Mouse (Mus musculus) embryo, embryonic 10.5 days (tissue): ENCODE data around the gene Nrp1.

ENCODE experiments used
- DNase-seq: peaks from one replicate; pipeline ENCODE4 v3.0.0-alpha.2; 2015; ENCODE audit warnings: low spot score

The Nrp1 gene

DNA sequence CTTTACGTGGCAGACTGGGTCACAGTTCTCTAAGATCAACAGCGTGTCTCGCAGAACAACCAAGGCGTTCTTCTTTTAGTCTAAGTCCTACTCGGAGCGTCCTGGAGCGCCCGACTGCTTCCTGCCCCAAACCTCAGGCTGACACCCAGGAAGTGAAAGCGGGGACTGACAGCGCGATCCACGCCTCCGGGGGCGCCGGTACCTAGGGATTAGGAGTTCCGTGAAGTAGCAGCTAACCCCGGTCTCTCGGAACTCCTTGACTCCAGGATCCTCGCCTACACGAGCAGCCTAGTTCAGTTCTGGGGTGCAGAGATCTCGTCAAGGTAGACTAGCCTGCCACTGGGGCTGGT, at the start of gene Nrp1:
Gene Nrp1, plus strand, starts transcription at position 199 of the 350 bp plus-strand sequence.
- no peak for DNase-seq

DNA sequence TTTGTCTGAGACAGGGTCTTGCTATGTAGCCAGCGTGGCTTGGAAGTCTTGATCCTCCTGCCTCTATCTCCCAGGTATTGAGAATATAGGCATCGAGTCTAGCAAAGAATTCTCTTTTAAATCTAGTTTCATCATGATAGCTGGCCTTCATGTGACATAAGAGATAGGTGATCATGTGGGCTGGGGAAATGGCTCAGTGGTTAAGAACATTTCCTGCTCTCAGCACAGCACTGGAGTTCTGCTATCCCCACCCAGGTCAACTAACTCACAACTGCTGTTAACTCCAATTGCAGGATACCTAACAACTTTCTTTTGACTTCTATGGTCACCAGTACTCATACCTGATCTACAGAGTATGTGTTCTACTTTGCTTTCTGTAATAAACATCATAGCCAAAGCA, 37.6 kb upstream of the Nrp1 start:
- DNase-seq = no peak

DNA sequence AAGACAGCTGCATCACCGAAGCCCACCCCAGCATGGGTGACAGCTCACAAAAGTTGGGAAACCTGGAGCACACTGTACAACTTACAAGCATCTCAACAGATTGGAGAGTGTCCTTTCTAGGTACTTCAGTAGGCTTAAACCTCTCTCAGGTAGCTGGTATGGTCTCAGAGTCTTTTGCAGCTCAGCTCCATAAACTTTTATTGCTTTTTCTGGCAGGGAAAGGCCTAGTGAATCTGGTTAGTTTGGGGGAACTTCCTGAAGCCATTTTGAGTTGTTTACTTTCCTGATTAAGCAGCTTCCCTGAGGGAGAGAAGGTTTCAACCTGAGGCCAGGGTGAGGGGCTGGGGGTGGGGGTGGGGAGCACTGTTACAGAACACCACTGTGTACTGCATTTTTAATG, 31.1 kb upstream of the Nrp1 start:
- DNase-seq = no peak

DNA sequence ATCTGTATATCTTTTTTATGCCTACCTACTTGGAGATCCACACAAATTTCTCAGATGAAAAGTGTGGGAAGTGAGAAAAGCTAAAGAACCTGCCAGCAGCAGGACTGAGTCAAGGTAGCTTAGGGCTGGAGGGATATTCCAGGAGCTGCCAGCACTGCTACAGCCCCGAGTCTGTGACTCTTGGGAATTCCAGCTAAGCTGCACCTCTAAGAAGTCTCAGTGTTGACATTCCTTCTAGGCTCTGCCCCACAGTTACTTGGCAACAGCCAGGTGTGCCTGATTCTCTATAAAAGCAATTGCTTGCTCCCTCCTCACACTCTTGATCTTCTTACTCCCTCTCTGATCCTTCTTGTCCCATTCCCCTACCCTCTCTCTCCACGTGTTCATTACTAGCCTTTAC, 30.5 kb upstream of the Nrp1 start:
- DNase-seq = no peak

DNA sequence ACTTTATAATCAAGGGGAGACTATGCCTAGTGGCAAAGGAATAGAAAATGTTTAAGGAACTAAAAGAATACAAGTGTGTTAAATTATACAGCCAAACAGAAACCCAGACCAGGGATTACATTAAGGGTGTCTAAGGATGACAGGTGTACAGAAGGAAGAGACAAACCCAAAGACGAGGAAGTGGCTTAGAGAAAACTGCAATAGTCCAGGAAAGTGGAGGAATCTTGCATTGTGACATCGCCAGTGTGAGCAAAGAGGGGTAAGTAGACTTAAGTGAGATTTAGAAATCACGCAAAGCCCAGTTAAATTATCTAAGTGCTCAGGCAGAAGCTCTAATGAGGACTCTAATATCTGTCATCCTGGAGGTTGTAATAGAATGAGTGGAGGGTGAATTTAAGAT, 28.9 kb upstream of the Nrp1 start:
- DNase-seq = no peak

DNA sequence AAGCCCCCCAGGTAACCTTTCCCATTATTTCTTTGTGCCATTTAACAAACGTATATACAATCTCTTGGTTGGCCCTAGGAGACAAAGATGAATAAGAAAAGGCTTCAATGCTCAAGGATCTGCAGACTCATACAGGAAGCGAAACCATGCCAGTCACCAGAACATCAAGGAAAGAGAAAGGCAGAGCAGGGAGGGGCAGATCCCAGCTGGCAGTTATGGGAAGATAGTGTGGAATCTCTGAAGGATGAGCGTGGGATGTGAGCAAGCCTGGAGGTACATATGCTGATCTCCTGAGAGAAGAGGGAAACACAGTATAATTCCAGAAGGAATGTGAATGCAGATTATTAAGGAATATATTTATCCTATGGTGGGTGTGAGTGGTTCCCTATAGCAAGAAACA, 22.4 kb upstream of the Nrp1 start:
- DNase-seq = no peak

DNA sequence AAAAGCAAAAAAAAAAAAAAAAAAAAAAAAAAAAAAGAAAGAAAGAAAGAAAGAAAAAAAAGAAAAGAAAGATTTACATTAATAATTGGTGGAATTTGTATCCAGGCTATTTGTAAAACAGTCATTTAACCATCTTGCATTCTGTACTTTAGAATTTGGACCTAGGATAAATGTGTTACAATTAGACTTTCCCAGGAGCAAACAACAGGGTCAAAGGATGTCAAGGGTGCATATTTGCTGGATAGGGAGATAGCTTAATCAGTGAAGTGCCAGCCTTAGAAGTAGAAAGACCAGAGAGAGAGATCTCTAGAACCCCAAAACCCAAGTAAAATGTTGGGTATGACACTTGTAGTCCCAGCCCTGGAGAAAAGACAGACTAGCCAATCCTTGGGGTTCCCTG, 19.5 kb upstream of the Nrp1 start:
- DNase-seq = no peak

DNA sequence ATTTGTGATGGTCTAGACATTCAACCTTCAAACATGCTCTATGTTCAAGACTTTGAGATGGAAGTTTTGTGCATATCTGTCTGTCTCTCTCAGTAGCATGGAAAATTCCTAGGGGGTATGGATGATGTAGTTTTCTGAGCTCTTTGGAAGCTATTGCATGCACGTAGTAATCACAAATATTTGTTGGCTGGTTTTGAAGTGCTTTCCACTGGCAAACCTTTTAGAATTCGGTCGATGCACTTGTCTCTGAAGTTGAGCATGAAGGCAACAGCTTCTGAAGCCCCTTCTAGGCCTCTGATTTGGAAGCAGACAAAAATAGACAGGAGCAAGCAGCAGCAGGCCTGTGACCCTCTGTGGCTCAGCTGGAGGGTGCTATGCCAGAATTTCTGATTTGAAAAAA, 18.9 kb upstream of the Nrp1 start:
- DNase-seq = no peak

DNA sequence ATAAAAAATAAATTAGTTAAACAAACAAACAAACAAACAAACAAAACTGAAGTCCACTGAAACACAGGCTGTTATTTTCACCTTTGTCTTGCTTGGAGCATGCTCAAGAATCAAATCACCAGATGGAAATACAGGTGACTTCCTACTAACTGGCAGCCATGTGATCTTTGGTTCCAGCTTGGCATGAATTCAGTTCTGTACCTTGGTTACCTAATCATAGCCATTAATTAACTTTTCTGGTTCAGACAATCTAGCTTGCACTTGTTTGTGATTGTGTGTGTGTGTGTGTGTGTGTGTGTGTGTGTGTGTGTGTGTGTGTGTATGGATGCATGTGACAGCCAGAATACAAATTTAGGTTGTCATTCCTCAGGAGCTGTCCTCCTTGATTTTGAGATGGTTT, 8.0 kb upstream of the Nrp1 start:
- DNase-seq = no peak

DNA sequence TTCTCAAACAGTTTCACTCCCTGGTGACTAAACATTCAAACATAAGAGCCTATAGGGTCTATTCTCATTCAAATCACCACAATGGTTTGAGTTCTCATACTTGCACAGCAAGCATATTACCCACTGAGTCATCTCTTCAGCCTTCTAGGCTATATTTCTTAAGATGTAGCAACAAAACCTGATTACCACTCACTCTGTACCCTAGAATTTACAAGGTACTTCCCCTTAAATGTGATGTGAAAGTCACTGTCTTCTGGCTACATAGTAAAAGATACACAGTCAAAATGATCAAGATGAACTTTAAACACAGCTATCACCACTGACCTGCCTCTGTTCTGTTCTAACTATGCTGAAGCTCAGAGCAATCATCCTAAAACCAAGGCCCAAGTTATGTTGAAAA, 7.2 kb upstream of the Nrp1 start:
- DNase-seq = no peak

DNA sequence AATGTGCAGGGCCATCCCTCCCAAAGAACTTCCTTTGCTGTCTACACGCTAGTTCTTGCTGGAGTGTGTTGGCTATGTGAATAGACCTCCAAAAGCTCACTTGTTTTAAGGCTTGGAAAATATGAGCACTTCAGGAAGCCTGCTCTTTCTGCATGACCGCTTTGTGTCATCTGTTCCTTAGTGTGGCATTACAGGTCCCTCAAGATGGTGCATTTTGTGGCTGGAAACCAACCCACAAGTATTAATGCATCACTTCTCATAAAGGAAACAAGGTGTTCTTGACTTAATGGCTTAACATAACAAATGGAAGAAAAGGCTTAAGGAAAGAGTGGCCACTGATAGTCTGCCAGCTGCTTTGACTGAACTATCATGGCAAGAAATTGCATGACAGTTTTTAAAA, 5.6 kb upstream of the Nrp1 start:
- no peak for DNase-seq

DNA sequence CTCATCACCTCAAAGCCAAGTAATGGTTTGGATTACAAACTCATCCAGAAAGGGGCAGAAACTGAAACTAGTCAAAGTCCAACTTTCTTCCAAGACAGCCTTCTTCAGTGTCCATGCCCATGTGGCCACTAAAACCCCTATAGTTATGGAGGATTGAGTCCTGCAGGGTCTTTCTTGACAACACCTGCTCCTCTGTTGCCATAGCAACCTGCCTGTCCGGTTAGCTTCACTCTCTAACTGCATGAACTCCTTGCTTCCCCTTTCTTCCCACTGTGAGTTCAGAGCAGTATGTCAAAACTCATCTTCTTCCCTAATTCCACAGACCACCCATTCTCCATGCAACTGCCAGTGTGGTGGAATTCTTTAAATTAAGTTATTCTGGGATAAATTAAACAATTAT, 4.4 kb upstream of the Nrp1 start:
- peak; percentile 32 for DNase-seq

DNA sequence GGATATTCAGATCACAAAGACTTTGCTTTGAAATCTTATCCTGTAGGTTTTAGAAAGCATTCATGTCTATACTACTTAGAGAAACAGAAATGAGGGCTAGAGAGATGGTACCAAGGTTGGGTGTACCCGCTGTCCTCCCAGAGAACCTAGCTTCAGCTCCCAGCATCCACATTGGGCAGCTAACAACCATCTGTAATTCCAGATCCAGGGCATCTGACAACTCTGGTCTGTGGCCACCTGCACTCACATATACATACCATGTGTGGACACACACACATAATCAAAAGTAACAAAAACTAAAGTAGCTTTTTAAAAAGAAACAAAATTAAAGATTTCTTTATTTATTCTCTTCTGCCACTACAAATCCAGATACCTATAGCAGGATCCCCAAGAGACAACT, 3.3 kb upstream of the Nrp1 start:
- DNase-seq = no peak

DNA sequence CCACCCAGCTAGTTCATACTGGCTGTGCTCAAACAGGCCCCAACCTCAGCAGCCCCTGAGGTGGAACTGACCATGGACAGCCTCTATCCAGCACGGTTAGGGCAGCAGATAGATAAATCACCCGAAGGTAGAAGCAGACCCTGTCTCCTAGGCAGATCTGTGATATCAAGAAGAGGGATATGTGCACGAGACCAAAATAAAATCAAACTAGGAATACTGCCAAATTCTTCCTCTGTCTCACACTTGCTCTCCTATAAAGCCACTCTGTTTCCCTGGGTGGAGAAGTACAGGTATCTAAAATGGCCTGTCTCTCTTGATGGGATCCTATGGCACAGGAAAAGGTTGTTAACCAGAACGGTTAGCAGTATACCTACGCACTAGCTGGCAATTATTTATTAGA, 2.2 kb upstream of the Nrp1 start:
- DNase-seq = no peak

DNA sequence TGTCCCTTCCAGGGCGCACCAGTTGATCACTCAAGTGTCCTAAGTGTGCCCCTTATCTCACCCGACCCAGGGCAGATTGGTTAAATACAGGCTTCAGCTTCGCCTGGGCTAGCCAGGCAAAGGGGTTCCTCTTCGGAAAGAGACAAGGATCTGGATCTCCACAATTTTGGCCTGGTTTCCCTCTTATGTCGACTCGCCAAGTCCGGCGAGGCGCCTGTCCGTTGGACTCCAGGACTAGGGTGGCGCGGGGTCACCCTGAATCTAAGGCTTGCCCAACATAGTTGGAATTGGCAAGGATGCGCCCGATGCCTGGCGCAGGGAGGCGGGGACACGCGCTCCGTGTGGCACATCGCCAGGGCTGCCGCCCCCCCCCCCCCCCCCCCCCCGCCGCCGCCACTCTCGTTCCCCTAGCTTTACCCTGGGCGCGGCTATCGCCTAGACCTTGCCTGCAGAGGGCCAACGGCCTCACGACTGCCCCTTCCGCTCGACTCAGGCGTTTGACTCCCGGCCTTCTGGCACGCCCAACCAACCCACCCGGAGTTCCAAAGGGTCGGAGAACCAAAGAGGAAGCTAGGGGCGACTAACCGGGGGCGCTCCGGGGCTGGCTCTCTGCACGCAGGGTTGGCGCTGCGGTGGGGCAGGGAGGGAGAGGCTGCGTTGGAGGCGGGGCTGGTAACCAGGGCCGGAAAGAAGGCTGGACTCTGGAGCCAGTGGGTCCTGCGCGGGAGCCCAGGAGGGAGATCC, 1.4 kb upstream of the Nrp1 start:
- peak; percentile 89 for DNase-seq

DNA sequence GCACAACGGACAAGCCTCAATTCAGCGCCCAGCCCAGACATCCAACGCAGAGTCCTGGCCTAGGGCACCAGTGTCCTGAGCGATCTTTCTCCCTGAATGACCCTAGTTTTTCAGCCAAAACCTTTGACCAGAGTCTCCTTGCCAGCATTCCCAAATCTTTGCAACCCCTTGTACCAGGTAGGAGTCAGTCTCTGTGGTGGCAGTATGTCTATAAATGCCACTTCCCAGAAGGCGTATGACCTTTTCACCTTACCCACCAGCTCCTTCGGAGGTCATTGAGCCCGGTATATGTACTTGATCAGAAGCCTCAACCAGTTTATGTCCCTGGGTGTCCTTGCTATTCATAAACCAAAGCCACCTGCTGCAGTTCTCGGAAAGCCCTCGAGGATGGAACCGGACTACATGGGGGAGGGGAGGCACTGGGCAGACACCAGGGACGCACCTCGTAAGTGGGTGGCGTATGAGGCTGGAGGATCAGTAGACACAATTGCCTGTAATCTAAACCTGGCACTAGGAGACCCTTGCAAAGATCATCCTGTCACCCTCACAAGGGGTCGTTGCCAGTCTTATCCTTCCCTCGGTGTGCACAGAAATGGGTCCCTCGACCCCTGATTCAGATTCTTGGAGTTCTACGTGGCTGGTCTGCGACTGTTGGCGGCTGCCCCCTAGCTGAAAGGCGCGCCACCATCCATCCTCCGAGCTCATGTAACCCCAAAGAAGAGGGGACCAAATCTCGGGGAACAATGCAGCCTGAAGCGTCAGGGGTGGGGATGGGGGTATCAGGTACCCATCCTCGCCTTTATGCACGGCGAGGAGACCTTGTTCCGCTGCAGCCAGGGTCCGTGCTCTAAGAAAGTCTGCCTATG, 631 bp upstream of the Nrp1 start:
- peak; percentile 83 for DNase-seq

DNA sequence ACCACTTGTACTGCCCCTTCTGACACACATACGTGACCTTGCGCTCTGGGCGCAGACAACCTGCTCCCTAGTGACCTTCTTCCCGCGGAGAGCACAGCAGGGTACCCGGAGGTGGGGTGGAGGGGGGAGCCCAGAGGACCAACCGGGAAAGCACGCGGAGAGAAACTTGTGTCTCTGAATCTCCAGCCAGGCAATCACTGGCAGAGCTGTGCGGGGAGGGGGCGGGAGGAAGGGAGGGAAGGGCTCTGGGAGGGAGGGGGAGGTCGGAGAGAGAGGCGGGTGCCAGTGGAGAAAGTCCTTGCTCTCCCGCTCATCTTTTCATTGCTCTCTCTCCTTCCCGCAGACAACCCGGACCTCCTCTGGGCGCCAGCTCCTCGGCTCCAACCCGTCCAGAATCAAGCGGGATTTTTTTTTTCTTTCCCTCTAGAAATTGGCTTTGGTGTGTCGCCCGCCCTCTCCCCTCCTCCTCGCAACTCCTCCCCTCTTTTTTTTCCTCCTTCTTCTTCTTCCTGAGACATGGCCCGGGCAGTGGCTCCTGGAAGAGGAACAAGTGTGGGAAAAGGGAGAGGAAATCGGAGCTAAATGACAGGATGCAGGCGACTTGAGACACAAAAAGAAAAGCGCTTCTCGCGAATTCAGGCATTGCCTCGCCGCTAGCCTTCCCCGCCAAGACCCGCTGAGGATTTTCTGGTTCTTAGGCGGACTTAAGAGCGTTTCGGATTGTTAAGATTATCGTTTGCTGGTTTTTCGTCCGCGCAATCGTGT, 534 bp downstream of the Nrp1 start:
- DNase-seq = peak; percentile 76

DNA sequence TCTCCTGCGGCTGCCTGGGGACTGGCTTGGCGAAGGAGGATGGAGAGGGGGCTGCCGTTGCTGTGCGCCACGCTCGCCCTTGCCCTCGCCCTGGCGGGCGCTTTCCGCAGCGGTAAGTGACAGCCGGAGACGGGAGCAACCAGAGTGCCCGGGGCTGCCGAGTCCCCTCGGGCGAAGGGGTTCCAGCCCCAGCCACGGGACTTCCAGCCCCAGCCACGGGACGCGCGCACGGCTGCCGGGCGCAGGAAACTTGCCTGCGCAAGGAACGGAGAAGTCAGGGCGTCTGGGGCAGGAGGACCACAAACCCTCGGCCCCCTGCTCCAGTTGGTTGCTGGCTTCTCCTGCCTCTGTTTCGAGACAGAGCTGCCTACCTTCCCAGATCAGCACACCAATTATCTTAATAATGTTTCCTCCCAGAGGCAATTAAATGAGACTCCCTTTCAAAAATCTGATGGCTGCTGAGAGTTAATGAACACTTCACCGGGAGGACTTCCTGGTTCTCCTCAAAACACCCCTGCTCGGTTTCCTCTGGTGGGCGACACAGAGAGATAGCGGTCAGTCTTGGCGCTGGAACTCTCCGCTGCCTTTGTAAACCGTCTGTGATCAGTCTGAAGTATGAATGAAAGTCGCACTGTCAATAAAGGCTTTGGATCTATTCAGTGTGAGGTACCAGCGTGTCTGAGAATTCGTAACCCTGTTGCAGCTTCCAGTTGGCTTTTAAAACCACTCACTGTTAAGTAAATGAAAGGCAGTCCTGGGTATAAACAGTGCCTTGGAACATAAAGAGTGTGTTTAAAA, 1.3 kb downstream of the Nrp1 start:
- peak; percentile 62 for DNase-seq

DNA sequence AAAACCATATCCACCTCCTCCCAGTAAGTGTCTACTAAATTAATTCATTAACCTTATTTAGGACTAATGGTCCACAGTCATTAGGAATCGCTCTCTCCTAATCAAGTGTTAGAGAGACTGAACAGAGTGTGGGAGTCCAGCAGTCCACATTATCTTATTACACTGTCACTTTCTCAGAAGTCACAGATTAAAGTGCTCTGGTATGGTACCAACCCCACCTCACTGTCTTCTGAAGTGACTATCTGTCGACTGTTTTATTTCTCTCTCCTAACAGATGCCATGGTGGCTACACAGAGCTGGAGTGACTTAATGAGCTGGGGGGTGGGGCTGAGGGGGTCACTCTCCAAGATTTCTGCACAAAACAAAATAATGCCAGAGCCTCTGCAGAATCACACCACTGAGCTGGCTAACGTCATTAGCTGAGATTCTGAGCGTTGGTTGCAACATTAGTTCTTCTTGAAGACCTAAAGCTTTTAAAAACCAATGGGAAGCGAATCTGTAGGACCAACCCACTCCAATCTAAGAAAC, 3.0 kb downstream of the Nrp1 start:
- DNase-seq = peak; percentile 27

DNA sequence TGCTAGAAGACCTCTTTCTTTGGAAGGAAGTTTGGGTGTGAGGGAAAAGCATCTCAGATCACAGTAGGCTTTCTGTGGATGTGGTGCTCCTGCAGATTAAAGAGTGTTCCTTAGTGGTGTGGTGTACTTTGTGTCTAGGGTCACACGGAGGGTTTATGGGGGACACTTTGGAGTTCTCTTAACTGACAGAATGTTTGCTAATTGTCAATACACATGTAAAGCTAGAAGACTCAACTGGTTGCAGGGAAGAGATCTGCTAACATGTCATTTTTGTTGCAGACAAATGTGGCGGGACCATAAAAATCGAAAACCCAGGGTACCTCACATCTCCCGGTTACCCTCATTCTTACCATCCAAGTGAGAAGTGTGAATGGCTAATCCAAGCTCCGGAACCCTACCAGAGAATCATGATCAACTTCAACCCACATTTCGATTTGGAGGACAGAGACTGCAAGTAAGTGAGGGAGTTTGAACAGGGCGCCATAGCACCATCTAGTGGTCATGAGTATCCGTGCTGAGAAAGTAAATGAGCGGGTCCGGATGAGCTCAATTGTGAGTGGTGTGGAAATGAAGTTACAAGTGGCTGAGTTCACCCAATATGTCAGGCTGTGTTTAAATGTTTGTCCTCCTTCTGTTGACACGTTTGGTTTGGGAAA, 4.7 kb downstream of the Nrp1 start:
- peak; percentile 94 for DNase-seq

DNA sequence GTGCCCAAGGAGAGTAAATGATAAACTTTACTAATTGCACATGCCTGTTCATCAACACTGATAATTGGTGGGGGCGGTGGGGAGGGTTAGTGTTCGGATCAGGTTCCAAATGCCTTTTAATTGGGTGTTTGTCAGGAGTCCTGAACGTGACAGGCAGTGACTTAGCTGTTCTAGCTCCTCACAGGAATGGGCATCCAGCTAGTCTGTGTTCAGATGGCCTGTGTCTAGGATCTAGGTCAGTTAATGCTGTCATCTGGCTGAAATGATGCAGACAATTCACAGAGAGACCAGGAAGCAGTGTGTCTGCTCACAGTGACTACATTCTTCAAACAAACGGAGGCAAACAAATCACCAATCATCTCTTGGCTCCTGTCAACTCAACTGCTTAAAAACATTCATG, 12.1 kb downstream of the Nrp1 start:
- DNase-seq = no peak
